Mouse (Mus musculus) testis, adult 2 months (tissue): ENCODE measurements around the gene H2-Ob. TPM values are rescaled to one million over a fixed set of nuclear protein-coding genes. Genes with fewer than 3 reads are reported as not detected.
"Not testable (repeated sequence)": the region's sequence is repeated elsewhere in the genome, so short reads cannot be mapped to it uniquely, and the experiment has no call there.

ENCODE experiments used
- H3K27ac ChIP-seq: fragments of 200-500 bp; 2 replicates; pipeline ENCODE4 v1.5.1; 2012; ENCODE audit warnings: low read depth, low read length; ENCODE audit not compliant: control insufficient read depth, insufficient read depth
- H3K27me3 ChIP-seq: fragments of 200-500 bp; 2 replicates; pipeline ENCODE4 v1.6.1; 2012; ENCODE audit warnings: mild to moderate bottlenecking, low read length, moderate library complexity; ENCODE audit not compliant: control insufficient read depth, insufficient read depth
- H3K36me3 ChIP-seq: fragments of 200-500 bp; 2 replicates; pipeline ENCODE4 v1.6.1; 2012; ENCODE audit warnings: mild to moderate bottlenecking, low read length; ENCODE audit not compliant: control insufficient read depth, insufficient read depth
- H3K4me1 ChIP-seq: fragments of 200-500 bp; 2 replicates; pipeline ENCODE4 v1.6.1; 2012; ENCODE audit warnings: low read length; ENCODE audit not compliant: control insufficient read depth, insufficient read depth
- H3K4me3 ChIP-seq: fragments of 200-500 bp; 2 replicates; pipeline ENCODE4 v1.5.1; 2012; ENCODE audit warnings: low read depth, mild to moderate bottlenecking, low read length, moderate library complexity, mixed read lengths; ENCODE audit not compliant: control insufficient read depth
- CTCF ChIP-seq: fragments of 200-500 bp; IDR thresholded peaks from 2 replicates; pipeline ENCODE4 v1.5.1; 2012; ENCODE audit warnings: low read depth, mild to moderate bottlenecking, inconsistent platforms, low read length, moderate library complexity; ENCODE audit not compliant: control insufficient read depth, insufficient read depth, insufficient replicate concordance
- POLR2A ChIP-seq: fragments of 200-500 bp; IDR thresholded peaks from 2 replicates; pipeline ENCODE4 v1.6.1; 2012; ENCODE audit warnings: low read depth, mild to moderate bottlenecking, inconsistent platforms, low read length, moderate library complexity; ENCODE audit not compliant: control insufficient read depth
- polyA plus RNA-seq: library from polyadenylated mRNA; depleted of rRNA; stranded (reverse); fragments of >200 nt; gene quantifications from 2 replicates; pipeline ENCODE4 v1.2.3, GENCODE M21; 2012

The H2-Ob gene
- polyA plus RNA-seq, 1 experiment, result 0.06 TPM

GRCm38 (mm10) chr17:34217986-34218385, 20.7 kb upstream of the H2-Ob start:
- Histone ChIP-seq H3K36me3 (no peaks in the 10 kb centered on the region), H3K27ac (no peak overlapping the region), H3K4me3 (no peak overlapping the region), H3K27me3 (no peaks in the 10 kb centered on the region; the same call in 1 of the 2 replicates), H3K4me1 (peaks cover 9% of the 10 kb centered on the region)
- no peak for TF ChIP-seq POLR2A
- no peak for TF ChIP-seq CTCF

GRCm38 (mm10) chr17:34218675-34219074, 20.0 kb upstream of the H2-Ob start:
- no peak for TF ChIP-seq POLR2A
- no peaks in the 10 kb centered on the region; the same call in 1 of the 2 replicates for H3K27me3 ChIP-seq
- H3K4me3 ChIP-seq, result no peak overlapping the region
- no peak overlapping the region for H3K27ac ChIP-seq
- peaks cover 9% of the 10 kb centered on the region for H3K4me1 ChIP-seq
- H3K36me3 ChIP-seq, result no peaks in the 10 kb centered on the region

- not testable (repeated sequence) for H3K4me1 ChIP-seq, H3K36me3 ChIP-seq, H3K27ac ChIP-seq, H3K27me3 ChIP-seq, H3K4me3 ChIP-seq
- TF ChIP-seq CTCF, result peak; percentile 79; the same call in 1 of the 2 replicates
These were observed 19.6 kb upstream of the H2-Ob start for GRCm38 (mm10) chr17:34219096-34219495.

GRCm38 (mm10) chr17:34219801-34220200, 18.9 kb upstream of the H2-Ob start:
- not testable (repeated sequence) for H3K27me3 ChIP-seq, H3K4me1 ChIP-seq, H3K27ac ChIP-seq, H3K36me3 ChIP-seq, H3K4me3 ChIP-seq

GRCm38 (mm10) chr17:34220401-34220800, 18.3 kb upstream of the H2-Ob start:
- not testable (repeated sequence) for H3K36me3 ChIP-seq, H3K27ac ChIP-seq, H3K4me3 ChIP-seq, H3K27me3 ChIP-seq, H3K4me1 ChIP-seq

- H3K36me3 ChIP-seq, result no peaks in the 10 kb centered on the region
- no peak overlapping the region for H3K27ac ChIP-seq
- no peaks in the 10 kb centered on the region for H3K4me1 ChIP-seq
- H3K4me3 ChIP-seq, result no peak overlapping the region
- TF ChIP-seq POLR2A (no peak), CTCF (no peak)
- no peaks in the 10 kb centered on the region for H3K27me3 ChIP-seq
These were observed 13.9 kb upstream of the H2-Ob start for GRCm38 (mm10) chr17:34224816-34225215.

- Histone ChIP-seq H3K4me3 (no peak overlapping the region), H3K27ac (no peak overlapping the region), H3K27me3 (no peaks in the 10 kb centered on the region), H3K4me1 (no peaks in the 10 kb centered on the region), H3K36me3 (no peaks in the 10 kb centered on the region)
- TF ChIP-seq POLR2A, result no peak
- no peak for TF ChIP-seq CTCF
These were observed 13.3 kb upstream of the H2-Ob start for GRCm38 (mm10) chr17:34225426-34225825.

GRCm38 (mm10) chr17:34225911-34226310, 12.8 kb upstream of the H2-Ob start:
- H3K4me1 ChIP-seq, H3K36me3 ChIP-seq, H3K4me3 ChIP-seq, H3K27me3 ChIP-seq, H3K27ac ChIP-seq: not testable (repeated sequence)

GRCm38 (mm10) chr17:34230971-34231370, 7.7 kb upstream of the H2-Ob start:
- not testable (repeated sequence) for H3K27ac ChIP-seq

GRCm38 (mm10) chr17:34232021-34232420, 6.7 kb upstream of the H2-Ob start:
- not testable (repeated sequence) for H3K36me3 ChIP-seq, H3K27me3 ChIP-seq, H3K27ac ChIP-seq, H3K4me1 ChIP-seq, H3K4me3 ChIP-seq

More at GRCm38 (mm10) chr17:34230971-34231370, 7.7 kb upstream of the H2-Ob start:
- H3K4me1 ChIP-seq, H3K27me3 ChIP-seq, H3K36me3 ChIP-seq, H3K4me3 ChIP-seq: not testable (repeated sequence)
